Mouse (Mus musculus) MEL (cell line): ENCODE results near the gene Slc2a9.

Experiments used
- BHLHE40 ChIP-seq: IDR thresholded peaks from 2 replicates; pipeline ENCODE4 v1.6.1; 2012; ENCODE audit warnings: low read depth, mild to moderate bottlenecking, inconsistent platforms, low read length, improper control_type of control experiment, borderline replicate concordance
- CTCF ChIP-seq, 3 experiments: IDR thresholded peaks in 2 of 3; conservative IDR thresholded peaks in 1 of 3; 2 replicates each; pipeline ENCODE4 v1.5.1; 2011 to 2012; ENCODE audit warnings: low read length in 3 of 3, low read depth in 2 of 3, mild to moderate bottlenecking in 2 of 3, improper control_type of control experiment in 1 of 3, inconsistent platforms in 1 of 3, mixed read lengths in 1 of 3, moderate library complexity in 1 of 3; ENCODE audit not compliant: control insufficient read depth in 1 of 3, insufficient read depth in 1 of 3, poor library complexity in 1 of 3, severe bottlenecking in 1 of 3
- E2F4 ChIP-seq: IDR thresholded peaks from 2 replicates; pipeline ENCODE4 v1.6.1; 2011; ENCODE audit warnings: low read depth, low read length, improper control_type of control experiment, borderline replicate concordance
- GABPA ChIP-seq: IDR thresholded peaks from 2 replicates; pipeline ENCODE4 v1.6.1; 2012; ENCODE audit warnings: low read depth, mild to moderate bottlenecking, inconsistent platforms, low read length, improper control_type of control experiment, moderate library complexity
- MYC ChIP-seq: IDR thresholded peaks from 2 replicates; pipeline ENCODE4 v1.6.1; 2011; ENCODE audit warnings: low read depth, mild to moderate bottlenecking, low read length, improper control_type of control experiment, moderate library complexity
- NELFE ChIP-seq: IDR thresholded peaks from 2 replicates; pipeline ENCODE4 v1.6.1; 2011; ENCODE audit warnings: low read depth, low read length, improper control_type of control experiment
- POLR2A ChIP-seq, 2 experiments: IDR thresholded peaks; 2 replicates each; pipeline ENCODE4 v1.6.1; 2011 to 2012; ENCODE audit warnings: low read length in 2 of 2, mild to moderate bottlenecking in 2 of 2, control low read depth in 1 of 2, improper control_type of control experiment in 1 of 2, low read depth in 1 of 2, moderate library complexity in 1 of 2; ENCODE audit not compliant: control insufficient read depth in 1 of 2, insufficient read depth in 1 of 2, poor library complexity in 1 of 2
- SIN3A ChIP-seq: IDR thresholded peaks from 2 replicates; pipeline ENCODE4 v1.6.1; 2012; ENCODE audit warnings: low read length, improper control_type of control experiment, inconsistent platforms
- SMC3 ChIP-seq: IDR thresholded peaks from 2 replicates; pipeline ENCODE4 v1.6.1; 2011; ENCODE audit warnings: low read depth, low read length, improper control_type of control experiment
- USF1 ChIP-seq: IDR thresholded peaks from 2 replicates; pipeline ENCODE4 v1.6.1; 2014; ENCODE audit warnings: low read depth, mild to moderate bottlenecking, inconsistent platforms, low read length, improper control_type of control experiment, moderate library complexity
- ZC3H11A ChIP-seq: IDR thresholded peaks from 2 replicates; pipeline ENCODE4 v1.6.1; 2012; ENCODE audit warnings: low read depth, mild to moderate bottlenecking, inconsistent platforms, low read length, improper control_type of control experiment
- ZNF384 ChIP-seq: IDR thresholded peaks from 2 replicates; pipeline ENCODE4 v1.6.1; 2012; ENCODE audit warnings: low read depth, mild to moderate bottlenecking, inconsistent platforms, low read length, improper control_type of control experiment

DNA sequence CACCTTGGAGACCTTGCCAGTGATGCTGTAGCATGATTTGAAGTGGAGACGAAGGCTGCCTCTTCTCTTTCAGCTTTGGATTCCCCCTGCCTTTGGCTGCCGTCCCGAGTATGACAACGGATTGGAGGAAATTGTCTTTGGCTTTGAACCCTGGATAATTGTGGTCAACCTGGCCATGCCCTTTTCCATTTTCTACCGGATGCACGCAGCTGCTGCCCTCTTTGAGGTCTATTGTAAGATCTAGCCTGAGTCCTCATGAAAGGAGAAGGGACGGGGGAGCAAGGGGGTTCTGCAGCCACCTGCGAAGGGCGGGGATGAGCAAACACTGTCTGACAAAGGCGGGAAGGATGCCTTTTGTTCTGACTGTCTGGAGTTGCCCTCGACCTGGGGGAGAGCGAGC, 200.3 kb downstream of the Slc2a9 start:
- TF ChIP-seq CTCF (IDR thresholded peaks at IDR 0.05 in 2 of 3, conservative IDR thresholded peaks at IDR 0.05 in 1 of 3; ENCODE audit: control insufficient read depth in 1 of 3, insufficient read depth in 1 of 3, low read depth in 2 of 3, low read length in 3 of 3, poor library complexity in 1 of 3, severe bottlenecking in 1 of 3) (no peak), SIN3A (no peak), USF1 (no peak), ZNF384 (no peak), POLR2A (IDR thresholded peaks at IDR 0.05; ENCODE audit: control insufficient read depth in 1 of 2, insufficient read depth in 1 of 2, low read depth in 1 of 2, low read length in 2 of 2, poor library complexity in 1 of 2) (no peak), E2F4 (no peak), ZC3H11A (no peak), SMC3 (no peak), NELFE (no peak), MYC (no peak), GABPA (no peak), BHLHE40 (no peak)
